Mouse (Mus musculus) kidney, adult 2 months (tissue): ENCODE data around the gene Tuba4a. TPM values are rescaled to one million over a fixed set of nuclear protein-coding genes. Genes with fewer than 3 reads are reported as not detected.

Experiments used
- DNase-seq: peaks from one replicate; pipeline ENCODE4 v3.0.0; 2021
- H3K27ac ChIP-seq: fragments of 200-500 bp; 2 replicates; pipeline ENCODE4 v1.5.1; 2012; ENCODE audit warnings: low read depth, low read length, control low read depth, inconsistent platforms; ENCODE audit not compliant: insufficient read depth
- H3K27me3 ChIP-seq: fragments of 200-500 bp; replicated peaks from 2 replicates; pipeline ENCODE4 v1.6.1; 2012; ENCODE audit warnings: mild to moderate bottlenecking, moderate library complexity, low read length, inconsistent platforms; ENCODE audit not compliant: control insufficient read depth, insufficient read depth
- H3K36me3 ChIP-seq: fragments of 200-500 bp; 2 replicates; pipeline ENCODE4 v1.6.1; 2012; ENCODE audit warnings: mild to moderate bottlenecking, moderate library complexity, low read length, inconsistent platforms; ENCODE audit not compliant: control insufficient read depth, insufficient read depth
- H3K4me1 ChIP-seq: fragments of 200-500 bp; 2 replicates; pipeline ENCODE4 v1.6.1; 2011; ENCODE audit warnings: low read length; ENCODE audit not compliant: control insufficient read depth, insufficient read depth
- H3K4me3 ChIP-seq: fragments of 200-500 bp; 2 replicates; pipeline ENCODE4 v1.5.1; 2011; ENCODE audit warnings: mild to moderate bottlenecking, low read depth, low read length, control low read depth; ENCODE audit not compliant: insufficient read depth
- CTCF ChIP-seq: fragments of 200-500 bp; conservative IDR thresholded peaks from 2 replicates; pipeline ENCODE4 v1.5.1; 2011; ENCODE audit warnings: low read depth, mild to moderate bottlenecking, control low read depth, low read length, moderate library complexity, mixed read lengths; ENCODE audit not compliant: insufficient read depth, insufficient read length
- POLR2A ChIP-seq: fragments of 200-500 bp; IDR thresholded peaks from one replicate; pipeline ENCODE4 v1.6.1; 2011; ENCODE audit warnings: low read depth, low read length, control low read depth
- WGBS: fragments of 180-500 bp; shearing (Covaris S2); methylation state at CpG from one replicate; pipeline ENCODE4 v1.1.7; 2018; 5-methylcytosine and 5-hydroxymethylcytosine counted together
- polyA plus RNA-seq: library from polyadenylated mRNA; depleted of rRNA; stranded (reverse); fragments of >200 nt; gene quantifications from 2 replicates; pipeline ENCODE4 v1.2.3, GENCODE M21; 2012; rRNA removed

Tuba4a gene
- polyA plus RNA-seq, 1 experiment: 301 TPM

DNA sequence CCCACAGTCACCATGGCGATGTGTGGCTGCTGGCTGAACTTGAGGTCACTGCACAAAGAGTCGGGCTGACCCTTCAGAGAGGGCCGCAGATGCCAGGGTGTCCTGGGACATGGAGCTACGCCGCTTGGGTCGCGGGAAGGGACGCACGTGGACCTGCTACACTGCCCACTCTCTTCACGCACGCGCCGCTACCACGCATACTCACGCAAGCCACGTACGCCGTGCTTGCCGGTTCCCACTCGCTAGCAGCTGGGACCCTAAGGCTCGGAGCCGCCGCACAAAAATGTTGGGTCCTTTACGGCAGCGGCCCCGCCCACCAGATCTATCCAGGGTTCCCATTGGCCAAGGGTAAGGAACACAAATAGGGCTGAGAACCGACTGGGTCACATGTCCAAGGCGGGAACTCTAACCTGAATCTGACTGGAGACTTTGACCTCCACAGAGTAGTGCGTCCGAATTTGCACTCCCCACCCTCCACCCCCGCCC, 39.5 kb downstream of the Tuba4a start, which contains the start of gene Abcb6:
Gene Abcb6, minus strand, starts transcription at position 288 of the 486 bp plus-strand sequence.
- TF ChIP-seq CTCF: no peak
- TF ChIP-seq POLR2A: no peak
- no peak within 1 kb of the TSS; the same call in 1 of the 2 replicates for H3K27ac ChIP-seq
- peak within 1 kb of the TSS; percentile 88 for H3K4me3 ChIP-seq
- DNase-seq: peak; percentile 96
- under 1% methylated on average over 31 of the region's 31 CpGs for WGBS
- no peaks in the 10 kb centered on the region for H3K27me3 ChIP-seq
- H3K36me3 ChIP-seq: peaks cover 3% of the 10 kb centered on the region
- no peaks in the 10 kb centered on the region for H3K4me1 ChIP-seq

- H3K4me3 ChIP-seq: peak overlapping the region; percentile 88
- DNase-seq: peak; percentile 75
- no peak for TF ChIP-seq POLR2A
- TF ChIP-seq CTCF: no peak
- peaks cover 3% of the 10 kb centered on the region for H3K36me3 ChIP-seq
- no peak overlapping the region; the same call in 1 of the 2 replicates for H3K27ac ChIP-seq
- H3K27me3 ChIP-seq: no peaks in the 10 kb centered on the region
- 6% methylated on average over 23 of the region's 23 CpGs for WGBS
- H3K4me1 ChIP-seq: no peaks in the 10 kb centered on the region
Measured at GRCm38 (mm10) chr1:75179334-75180104, 40.1 kb downstream of the Tuba4a start.

- Histone ChIP-seq H3K27ac (peak within 1 kb of the TSS; percentile 65; the same call in 1 of the 2 replicates), H3K36me3 (no peaks in the 10 kb centered on the region), H3K27me3 (no peaks in the 10 kb centered on the region), H3K4me1 (peaks cover 8% of the 10 kb centered on the region; the same call in 1 of the 2 replicates), H3K4me3 (peak within 1 kb of the TSS; percentile 62)
- peak; percentile 99 for DNase-seq
- 2% methylated on average over 59 of the region's 59 CpGs for WGBS
- TF ChIP-seq POLR2A (peak; percentile 61), CTCF (no peak)
Measured at GRCm38 (mm10) chr1:75168472-75169464, 50.9 kb downstream of the Tuba4a start, which contains the start of gene Zfand2b. Gene Zfand2b (plus strand): TSS chr1:75168646.

DNA sequence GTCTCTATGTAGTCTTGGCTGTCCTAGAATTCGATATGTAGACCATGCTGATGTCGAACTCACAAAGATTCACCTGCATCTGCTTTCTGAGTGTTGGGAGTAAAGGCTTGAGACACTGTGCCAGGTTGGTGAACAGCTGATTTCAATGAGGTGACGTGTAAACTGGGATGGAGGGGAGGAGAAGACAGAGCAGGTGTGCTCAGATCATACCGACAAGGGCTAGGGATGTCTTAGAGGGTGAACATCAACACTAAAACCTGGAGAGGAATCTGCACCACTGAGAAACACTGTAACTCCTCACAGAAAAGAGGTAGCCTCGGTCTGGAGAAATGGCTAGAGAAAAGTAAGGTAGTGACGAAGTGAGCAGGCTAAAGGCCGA, 51.6 kb downstream of the Tuba4a start:
- Histone ChIP-seq H3K27ac (peak overlapping the region; percentile 65; the same call in 1 of the 2 replicates), H3K4me3 (peak overlapping the region; percentile 43), H3K36me3 (no peaks in the 10 kb centered on the region), H3K4me1 (peaks cover 8% of the 10 kb centered on the region; the same call in 1 of the 2 replicates), H3K27me3 (no peaks in the 10 kb centered on the region)
- TF ChIP-seq POLR2A (no peak), CTCF (no peak)
- WGBS: 10% methylated on average over 7 of the region's 7 CpGs
- DNase-seq: no peak

Other genes starting within 250 kb of the Tuba4a start
- 2.9 and 4.2 TPM in 2 replicates for gene Nhej1, start 94.7 kb downstream of the Tuba4a start, polyA plus RNA-seq
- 12.8 and 25.2 TPM in 2 replicates for gene Slc23a3, start 86.0 kb downstream of the Tuba4a start, polyA plus RNA-seq
- 67.7 and 70.8 TPM in 2 replicates for gene Cnppd1, start 77.2 kb downstream of the Tuba4a start, polyA plus RNA-seq
- 225 and 237 TPM in 2 replicates for gene Retreg2, start 77.1 kb downstream of the Tuba4a start, polyA plus RNA-seq
- gene Zfand2b, start 51.2 kb downstream of the Tuba4a start, polyA plus RNA-seq: 61.6 and 73.7 TPM in 2 replicates
- 41.3 and 47.0 TPM in 2 replicates for gene Abcb6, start 39.5 kb downstream of the Tuba4a start, polyA plus RNA-seq
- gene Ankzf1, start 27.7 kb downstream of the Tuba4a start, polyA plus RNA-seq: 14.5 and 17.0 TPM in 2 replicates
- 67.5 and 86.5 TPM in 2 replicates for gene Atg9a, start 27.7 kb downstream of the Tuba4a start, polyA plus RNA-seq
- 118 and 146 TPM in 2 replicates for gene Glb1l, start 9.1 kb downstream of the Tuba4a start, polyA plus RNA-seq
- 254 and 277 TPM in 2 replicates for gene Stk16, start 9.0 kb downstream of the Tuba4a start, polyA plus RNA-seq
- not detected in 2 replicates for gene A630095N17Rik, start 12.2 kb upstream of the Tuba4a start, polyA plus RNA-seq
- gene Dnajb2, start 16.5 kb upstream of the Tuba4a start, polyA plus RNA-seq: 41.1 and 42.6 TPM in 2 replicates
- 0.53 and 0.81 TPM in 2 replicates for gene Ptprn, start 44.6 kb upstream of the Tuba4a start, polyA plus RNA-seq
- 0.24 and 0.41 TPM in 2 replicates for gene Resp18, start 58.5 kb upstream of the Tuba4a start, polyA plus RNA-seq
- gene Dnpep, start 98.1 kb upstream of the Tuba4a start, polyA plus RNA-seq: 117 and 124 TPM in 2 replicates
- 17.0 and 32.1 TPM in 2 replicates for gene Des, start 140.5 kb upstream of the Tuba4a start, polyA plus RNA-seq
- 34.6 and 43.9 TPM in 2 replicates for gene Speg, start 155.4 kb upstream of the Tuba4a start, polyA plus RNA-seq
- 82.4 and 95.0 TPM in 2 replicates for gene Gmppa, start 216.1 kb upstream of the Tuba4a start, polyA plus RNA-seq
- 0.05 and 0.08 TPM in 2 replicates for gene Asic4, start 230.6 kb upstream of the Tuba4a start, polyA plus RNA-seq